ENCODE assay signal across 28 mouse cellular contexts in the genomic region with DNA sequence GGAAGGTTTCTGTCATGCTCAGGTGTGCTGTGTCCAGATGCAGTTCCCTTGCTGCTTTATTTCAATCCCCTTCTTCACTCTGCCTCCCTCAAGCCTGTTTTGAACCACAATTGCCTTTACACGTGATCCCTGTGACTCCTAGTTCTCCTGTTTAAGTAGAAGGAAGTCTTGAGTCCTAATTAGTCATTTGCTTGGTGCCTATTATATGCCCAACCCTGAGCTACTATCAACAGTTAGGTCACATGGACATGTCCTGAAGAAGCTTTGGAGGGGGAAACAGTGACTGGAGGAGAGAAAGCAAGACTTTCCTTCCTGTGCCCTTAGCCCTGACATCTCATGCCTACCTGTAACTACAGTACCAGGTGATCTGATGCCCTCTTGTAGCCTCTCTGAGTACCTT.
A peak's percentile ranks its signal among the peaks of the same experiment; 100 is the strongest.
DNase-seq lines count a peak whose midpoint lies in the region; ATAC-seq and TF ChIP-seq lines count a peak whose summit lies in the region.
"Had no signal": no experiment of that assay in that cellular context is flagged by ENCODE, and none has a peak within 500 bp of the region (broad histone marks: within the 10 kb centered on the region; RNA-seq: fewer than 3 reads in every experiment).

No protein-coding gene starts in this region.

- peak; percentile 36; the same call in 1 of the 2 replicates for ATAC-seq in intestine, embryonic 16.5 days
- ATAC-seq in intestine, embryonic 15.5 days: no peak
- ATAC-seq in midbrain, embryonic 11.5 days (ENCODE audit: low FRiP score): no peak
- ATAC-seq in midbrain, embryonic 13.5 days: no peak
- ATAC-seq in stomach, postnatal 0 days (ENCODE audit: low FRiP score, low TSS enrichment): peak; percentile 56; the same call in 1 of the 2 replicates
- ATAC-seq: activated CD4-positive, CD25-positive, alpha-beta regulatory T cell, adult 4 months; CD4-positive, CD25-positive, alpha-beta regulatory T cell, adult 4 months; forebrain, embryonic 14.5 days; forebrain, embryonic 16.5 days; Patski had no signal

- H3K4me2 ChIP-seq in intestine, embryonic 16.5 days (ENCODE audit: low read depth, low read length): no peak overlapping the region
- no peak overlapping the region for H3K4me2 ChIP-seq in intestine, embryonic 15.5 days (replicated peaks)
- no peak overlapping the region for H3K4me2 ChIP-seq in midbrain, embryonic 11.5 days
- H3K4me2 ChIP-seq in midbrain, embryonic 13.5 days (replicated peaks): no peak overlapping the region
- H3K4me2 ChIP-seq in stomach, postnatal 0 days (replicated peaks; ENCODE audit: low read depth): no peak overlapping the region
- H3K4me2 ChIP-seq: embryonic facial prominence, embryonic 13.5 days; embryonic facial prominence, embryonic 15.5 days; forebrain, embryonic 12.5 days had no signal

- no peak for TF ChIP-seq CTCF in stomach, postnatal 0 days (IDR thresholded peaks at IDR 0.05; ENCODE audit: low read depth)

- H3K27me3 ChIP-seq in intestine, embryonic 16.5 days (replicated peaks; ENCODE audit: control insufficient read depth, insufficient read depth, low read length): no peaks in the 10 kb centered on the region
- H3K27me3 ChIP-seq in intestine, embryonic 15.5 days (replicated peaks): no peaks in the 10 kb centered on the region
- H3K27me3 ChIP-seq in midbrain, embryonic 11.5 days (ENCODE audit: control insufficient read depth, insufficient read depth, low read length): no peaks in the 10 kb centered on the region
- no peaks in the 10 kb centered on the region for H3K27me3 ChIP-seq in midbrain, embryonic 13.5 days
- H3K27me3 ChIP-seq in stomach, postnatal 0 days (ENCODE audit: control insufficient read depth, insufficient read depth, low read length): no peaks in the 10 kb centered on the region
- H3K27me3 ChIP-seq: CH12.LX; embryonic facial prominence, embryonic 13.5 days; embryonic facial prominence, embryonic 15.5 days; forebrain, embryonic 12.5 days; Patski had no signal

- 71% methylated on average over 1 of the region's 1 CpGs for WGBS in intestine, embryonic 16.5 days
- WGBS in intestine, embryonic 15.5 days: 49% methylated on average over 1 of the region's 1 CpGs
- WGBS in midbrain, embryonic 11.5 days: 68% methylated on average over 1 of the region's 1 CpGs
- 58% methylated on average over 1 of the region's 1 CpGs for WGBS in midbrain, embryonic 13.5 days
- 46% methylated on average over 1 of the region's 1 CpGs for WGBS in stomach, postnatal 0 days

- peak; percentile 21 for DNase-seq in midbrain, embryonic 11.5 days (ENCODE audit: low spot score, missing footprints)
- DNase-seq in stomach, postnatal 0 days (ENCODE audit: low spot score): no peak
- DNase-seq in kidney, adult 9 months: no peak
- DNase-seq: adrenal gland, postnatal 10 days; adrenal gland, postnatal 25 days; B cell, adult 2 months; cerebellum, adult 11 months; cerebellum, adult 18-20 months; cerebellum, adult 8-10 months; cerebellum, adult 9-11 months; cerebellum, postnatal 14 days; cerebellum, postnatal 36 days; embryo, embryonic 11 days had no signal

- no peak overlapping the region for H3K27ac ChIP-seq in intestine, embryonic 16.5 days (ENCODE audit: low read length)
- H3K27ac ChIP-seq in intestine, embryonic 15.5 days: no peak overlapping the region
- no peak overlapping the region for H3K27ac ChIP-seq in midbrain, embryonic 11.5 days (ENCODE audit: low read depth, low read length)
- H3K27ac ChIP-seq in midbrain, embryonic 13.5 days: no peak overlapping the region
- no peak overlapping the region for H3K27ac ChIP-seq in stomach, postnatal 0 days (replicated peaks)
- H3K27ac ChIP-seq: embryonic facial prominence, embryonic 13.5 days; embryonic facial prominence, embryonic 15.5 days; forebrain, embryonic 10.5 days; forebrain, embryonic 12.5 days had no signal

- H3K36me3 ChIP-seq in intestine, embryonic 16.5 days (ENCODE audit: control insufficient read depth, insufficient read depth, low read length): no peaks in the 10 kb centered on the region
- no peaks in the 10 kb centered on the region for H3K36me3 ChIP-seq in intestine, embryonic 15.5 days
- no peaks in the 10 kb centered on the region for H3K36me3 ChIP-seq in midbrain, embryonic 11.5 days (ENCODE audit: control insufficient read depth, insufficient read depth, low read length)
- no peaks in the 10 kb centered on the region for H3K36me3 ChIP-seq in midbrain, embryonic 13.5 days
- H3K36me3 ChIP-seq in stomach, postnatal 0 days (ENCODE audit: control insufficient read depth, insufficient read depth, low read length): no peaks in the 10 kb centered on the region
- H3K36me3 ChIP-seq: embryonic facial prominence, embryonic 13.5 days; embryonic facial prominence, embryonic 15.5 days; forebrain, embryonic 10.5 days; forebrain, embryonic 12.5 days; G1E had no signal

- H3K4me1 ChIP-seq in intestine, embryonic 16.5 days (ENCODE audit: control insufficient read depth, insufficient read depth, low read length): no peaks in the 10 kb centered on the region
- no peaks in the 10 kb centered on the region for H3K4me1 ChIP-seq in intestine, embryonic 15.5 days (replicated peaks)
- H3K4me1 ChIP-seq in midbrain, embryonic 11.5 days (ENCODE audit: control insufficient read depth, insufficient read depth, low read length): no peaks in the 10 kb centered on the region
- H3K4me1 ChIP-seq in midbrain, embryonic 13.5 days (replicated peaks): peaks cover 5% of the 10 kb centered on the region
- no peaks in the 10 kb centered on the region for H3K4me1 ChIP-seq in stomach, postnatal 0 days (replicated peaks; ENCODE audit: control insufficient read depth, insufficient read depth)
- H3K4me1 ChIP-seq: embryonic facial prominence, embryonic 13.5 days; embryonic facial prominence, embryonic 15.5 days; forebrain, embryonic 10.5 days; forebrain, embryonic 12.5 days had no signal

- no peak overlapping the region for H3K4me3 ChIP-seq in intestine, embryonic 16.5 days (ENCODE audit: low read length)
- H3K4me3 ChIP-seq in intestine, embryonic 15.5 days (replicated peaks): no peak overlapping the region
- no peak overlapping the region for H3K4me3 ChIP-seq in midbrain, embryonic 11.5 days (ENCODE audit: low read depth, low read length)
- no peak overlapping the region for H3K4me3 ChIP-seq in midbrain, embryonic 13.5 days (replicated peaks)
- no peak overlapping the region for H3K4me3 ChIP-seq in stomach, postnatal 0 days (ENCODE audit: low read depth, low read length)
- H3K4me3 ChIP-seq: embryonic facial prominence, embryonic 13.5 days; embryonic facial prominence, embryonic 15.5 days; erythroblast, embryonic 14.5 days; forebrain, embryonic 10.5 days; forebrain, embryonic 12.5 days had no signal

- H3K9ac ChIP-seq in intestine, embryonic 16.5 days (ENCODE audit: low read depth, low read length): no peak overlapping the region
- no peak overlapping the region for H3K9ac ChIP-seq in intestine, embryonic 15.5 days
- H3K9ac ChIP-seq in midbrain, embryonic 11.5 days (ENCODE audit: low read length): no peak overlapping the region
- H3K9ac ChIP-seq in midbrain, embryonic 13.5 days (replicated peaks): no peak overlapping the region
- no peak overlapping the region for H3K9ac ChIP-seq in stomach, postnatal 0 days (ENCODE audit: low read length)
- H3K9ac ChIP-seq: embryonic facial prominence, embryonic 13.5 days; embryonic facial prominence, embryonic 15.5 days; forebrain, embryonic 12.5 days had no signal

- no peak for TF ChIP-seq EP300 in stomach, postnatal 0 days (optimal IDR thresholded peaks at IDR 0.05)

- H3K9me3 ChIP-seq in intestine, embryonic 16.5 days (ENCODE audit: control insufficient read depth, low read length): no peaks in the 10 kb centered on the region
- no peaks in the 10 kb centered on the region for H3K9me3 ChIP-seq in intestine, embryonic 15.5 days
- no peaks in the 10 kb centered on the region for H3K9me3 ChIP-seq in midbrain, embryonic 11.5 days (ENCODE audit: control insufficient read depth, low read length)
- no peaks in the 10 kb centered on the region for H3K9me3 ChIP-seq in midbrain, embryonic 13.5 days
- no peaks in the 10 kb centered on the region for H3K9me3 ChIP-seq in stomach, postnatal 0 days (ENCODE audit: control insufficient read depth, low read length)
- H3K9me3 ChIP-seq: embryonic facial prominence, embryonic 13.5 days; embryonic facial prominence, embryonic 15.5 days; forebrain, embryonic 10.5 days; forebrain, embryonic 12.5 days; G1E had no signal

Comparison
In these comparisons a context has a peak if more than half of its experiments do, and no peak if none do; other contexts are left out.
1. ATAC-seq: peak in intestine, embryonic 16.5 days (single experiment) and stomach, postnatal 0 days (single experiment); none in intestine, embryonic 15.5 days (single experiment), midbrain, embryonic 11.5 days (single experiment) and midbrain, embryonic 13.5 days (single experiment).